Mouse (Mus musculus): Measurements from ENCODE around the gene Trem2. TPM values are rescaled to one million over a fixed set of nuclear protein-coding genes. Genes with fewer than 3 reads are reported as not detected.

The Trem2 gene
- polyA plus RNA-seq, 1 experiment, result not detected

- no peak overlapping the region for H3K27ac ChIP-seq (ENCODE audit: insufficient read depth, low read depth, low read length)
- TF ChIP-seq CTCF (IDR thresholded peaks at IDR 0.05; ENCODE audit: insufficient read depth, low read depth, low read length) (no peak), POLR2A (IDR thresholded peaks at IDR 0.05; ENCODE audit: insufficient read depth, low read depth, low read length) (no peak)
- H3K4me1 ChIP-seq (ENCODE audit: control insufficient read depth, insufficient read depth, low read length), result no peaks in the 10 kb centered on the region
- no peak overlapping the region for H3K4me3 ChIP-seq (ENCODE audit: insufficient read depth, low read depth, low read length)
These were observed 32.8 kb downstream of the Trem2 start for GRCm38 (mm10) chr17:48379050-48379449.

GRCm38 (mm10) chr17:48385786-48386461 is 39.7 kb downstream of the Trem2 start:
- H3K4me3 ChIP-seq (ENCODE audit: insufficient read depth, low read depth, low read length), result no peak overlapping the region
- WGBS, result 51% methylated on average over 2 of the region's 2 CpGs
- no peaks in the 10 kb centered on the region for H3K4me1 ChIP-seq (ENCODE audit: control insufficient read depth, insufficient read depth, low read length)
- no peak overlapping the region for H3K27ac ChIP-seq (ENCODE audit: insufficient read depth, low read depth, low read length)
- no peak for TF ChIP-seq CTCF (IDR thresholded peaks at IDR 0.05; ENCODE audit: insufficient read depth, low read depth, low read length)
- no peak for TF ChIP-seq POLR2A (IDR thresholded peaks at IDR 0.05; ENCODE audit: insufficient read depth, low read depth, low read length)

GRCm38 (mm10) chr17:48388666-48389065 is 42.5 kb downstream of the Trem2 start:
- TF ChIP-seq POLR2A (IDR thresholded peaks at IDR 0.05; ENCODE audit: insufficient read depth, low read depth, low read length), result no peak
- TF ChIP-seq CTCF (IDR thresholded peaks at IDR 0.05; ENCODE audit: insufficient read depth, low read depth, low read length), result no peak
- 83% methylated on average over 2 of the region's 2 CpGs for WGBS
- no peak overlapping the region for H3K4me3 ChIP-seq (ENCODE audit: insufficient read depth, low read depth, low read length)

GRCm38 (mm10) chr17:48389442-48389841 is 43.2 kb downstream of the Trem2 start:
- TF ChIP-seq CTCF (IDR thresholded peaks at IDR 0.05; ENCODE audit: insufficient read depth, low read depth, low read length) (no peak), POLR2A (IDR thresholded peaks at IDR 0.05; ENCODE audit: insufficient read depth, low read depth, low read length) (no peak)
- Histone ChIP-seq H3K4me1 (ENCODE audit: control insufficient read depth, insufficient read depth, low read length) (0 out of 2 replicates have a peak, but pooled peaks cover 2% of the 10 kb centered on the region), H3K27ac (ENCODE audit: insufficient read depth, low read depth, low read length) (no peak overlapping the region), H3K4me3 (ENCODE audit: insufficient read depth, low read depth, low read length) (no peak overlapping the region)
- 93% methylated on average over 5 of the region's 5 CpGs for WGBS

More at GRCm38 (mm10) chr17:48388666-48389065, 42.5 kb downstream of the Trem2 start:
- Histone ChIP-seq H3K4me1 (ENCODE audit: control insufficient read depth, insufficient read depth, low read length) (0 out of 2 replicates have a peak, but pooled peaks cover 2% of the 10 kb centered on the region), H3K27ac (ENCODE audit: insufficient read depth, low read depth, low read length) (no peak overlapping the region)

GRCm38 (mm10) chr17:48391446-48391845 is 45.2 kb downstream of the Trem2 start:
- no peak overlapping the region for H3K4me3 ChIP-seq (ENCODE audit: insufficient read depth, low read depth, low read length)
- TF ChIP-seq CTCF (IDR thresholded peaks at IDR 0.05; ENCODE audit: insufficient read depth, low read depth, low read length) (no peak), POLR2A (IDR thresholded peaks at IDR 0.05; ENCODE audit: insufficient read depth, low read depth, low read length) (no peak)
- WGBS, result 84% methylated on average over 5 of the region's 5 CpGs
- H3K4me1 ChIP-seq (ENCODE audit: control insufficient read depth, insufficient read depth, low read length), result 0 out of 2 replicates have a peak, but pooled peaks cover 2% of the 10 kb centered on the region
- H3K27ac ChIP-seq (ENCODE audit: insufficient read depth, low read depth, low read length), result no peak overlapping the region

- TF ChIP-seq CTCF (IDR thresholded peaks at IDR 0.05; ENCODE audit: insufficient read depth, low read depth, low read length) (no peak), POLR2A (IDR thresholded peaks at IDR 0.05; ENCODE audit: insufficient read depth, low read depth, low read length) (no peak)
- H3K27ac ChIP-seq (ENCODE audit: insufficient read depth, low read depth, low read length), result no peak overlapping the region
- 80% methylated on average over 3 of the region's 3 CpGs for WGBS
These were observed 46.4 kb downstream of the Trem2 start for GRCm38 (mm10) chr17:48392616-48393015.

GRCm38 (mm10) chr17:48401710-48402109 is 55.5 kb downstream of the Trem2 start:
- TF ChIP-seq POLR2A (IDR thresholded peaks at IDR 0.05; ENCODE audit: insufficient read depth, low read depth, low read length), result no peak
- no peak for TF ChIP-seq CTCF (IDR thresholded peaks at IDR 0.05; ENCODE audit: insufficient read depth, low read depth, low read length)
- Histone ChIP-seq H3K4me3 (ENCODE audit: insufficient read depth, low read depth, low read length) (no peak overlapping the region), H3K4me1 (ENCODE audit: control insufficient read depth, insufficient read depth, low read length) (no peaks in the 10 kb centered on the region), H3K27ac (ENCODE audit: insufficient read depth, low read depth, low read length) (no peak overlapping the region)
- 86% methylated on average over 4 of the region's 4 CpGs for WGBS

More at GRCm38 (mm10) chr17:48392616-48393015, 46.4 kb downstream of the Trem2 start:
- H3K4me3 ChIP-seq (ENCODE audit: insufficient read depth, low read depth, low read length), result no peak overlapping the region
- H3K4me1 ChIP-seq (ENCODE audit: control insufficient read depth, insufficient read depth, low read length), result 0 out of 2 replicates have a peak, but pooled peaks cover 2% of the 10 kb centered on the region

- H3K27ac ChIP-seq (ENCODE audit: insufficient read depth, low read depth, low read length), result no peak overlapping the region
- no peaks in the 10 kb centered on the region for H3K4me1 ChIP-seq (ENCODE audit: control insufficient read depth, insufficient read depth, low read length)
- TF ChIP-seq POLR2A (IDR thresholded peaks at IDR 0.05; ENCODE audit: insufficient read depth, low read depth, low read length), result no peak
- no peak for TF ChIP-seq CTCF (IDR thresholded peaks at IDR 0.05; ENCODE audit: insufficient read depth, low read depth, low read length)
- WGBS, result 95% methylated on average over 3 of the region's 3 CpGs
- no peak overlapping the region for H3K4me3 ChIP-seq (ENCODE audit: insufficient read depth, low read depth, low read length)
These were observed 56.5 kb downstream of the Trem2 start for GRCm38 (mm10) chr17:48402751-48403150.

Other genes with a start within 250 kb of the Trem2 start
- gene 9830107B12Rik, start 200.1 kb upstream of the Trem2 start, polyA plus RNA-seq (2012; ENCODE audit: insufficient read depth, insufficient read length, low replicate concordance, missing spikeins), result not detected in 2 replicates
- not detected in 2 replicates for gene A530064D06Rik, start 179.1 kb upstream of the Trem2 start, polyA plus RNA-seq (2012; ENCODE audit: insufficient read depth, insufficient read length, low replicate concordance, missing spikeins)
- gene Trem1, start 113.6 kb upstream of the Trem2 start, polyA plus RNA-seq (2012; ENCODE audit: insufficient read depth, insufficient read length, low replicate concordance, missing spikeins), result not detected in 2 replicates
- not detected in 2 replicates for gene Trem3, start 98.6 kb upstream of the Trem2 start, polyA plus RNA-seq (2012; ENCODE audit: insufficient read depth, insufficient read length, low replicate concordance, missing spikeins)
- not detected in 2 replicates for gene Treml4, start 82.1 kb upstream of the Trem2 start, polyA plus RNA-seq (2012; ENCODE audit: insufficient read depth, insufficient read length, low replicate concordance, missing spikeins)
- gene Treml2, start 46.9 kb upstream of the Trem2 start, polyA plus RNA-seq (2012; ENCODE audit: insufficient read depth, insufficient read length, low replicate concordance, missing spikeins), result not detected in 2 replicates
- not detected in 2 replicates for gene B430306N03Rik, start 30.3 kb upstream of the Trem2 start, polyA plus RNA-seq (2012; ENCODE audit: insufficient read depth, insufficient read length, low replicate concordance, missing spikeins)
- not detected in 2 replicates for gene Treml1, start 13.5 kb downstream of the Trem2 start, polyA plus RNA-seq (2012; ENCODE audit: insufficient read depth, insufficient read length, low replicate concordance, missing spikeins)
- not detected in 2 replicates for gene Nfya, start 63.5 kb downstream of the Trem2 start, polyA plus RNA-seq (2012; ENCODE audit: insufficient read depth, insufficient read length, low replicate concordance, missing spikeins)
- gene Oard1, start 63.6 kb downstream of the Trem2 start, polyA plus RNA-seq (2012; ENCODE audit: insufficient read depth, insufficient read length, low replicate concordance, missing spikeins), result not detected in 2 replicates
- not detected in 2 replicates for gene Apobec2, start 86.5 kb downstream of the Trem2 start, polyA plus RNA-seq (2012; ENCODE audit: insufficient read depth, insufficient read length, low replicate concordance, missing spikeins)
- gene Tspo2, start 105.1 kb downstream of the Trem2 start, polyA plus RNA-seq (2012; ENCODE audit: insufficient read depth, insufficient read length, low replicate concordance, missing spikeins), result not detected in 2 replicates
- gene Unc5cl, start 108.5 kb downstream of the Trem2 start, polyA plus RNA-seq (2012; ENCODE audit: insufficient read depth, insufficient read length, low replicate concordance, missing spikeins), result not detected in 2 replicates

Data from olfactory bulb, adult 2 months (tissue).